ENCODE assay signal across 7 mouse cellular contexts in genomic region chr17:36997033-36997735, GRCm38 (mm10). TPM values are rescaled to one million over a fixed set of nuclear protein-coding genes. Genes with fewer than 3 reads are reported as not detected.
A peak's percentile ranks its signal among the peaks of the same experiment; 100 is the strongest.
DNase-seq lines count a peak whose midpoint lies in the region; ATAC-seq and TF ChIP-seq lines count a peak whose summit lies in the region.

No protein-coding gene starts in this region.

- peak; percentile 59 for DNase-seq in Muller cell, postnatal 12 days (ENCODE audit: inconsistent ontology term)
- peak; percentile 90 for DNase-seq in brain, adult 2 months (ENCODE audit: low read depth, low spot score)
- peak; percentile 77 for DNase-seq in forebrain, postnatal 0 days
- peak; percentile 92 for DNase-seq in intestine, embryonic 14.5 days (ENCODE audit: low spot score)
- DNase-seq in left cerebral cortex, adult 2 months (ENCODE audit: extremely low spot score in 1 of 2, low spot score in 2 of 2): peak; percentile 64 to 80

- H3K27ac ChIP-seq in forebrain, postnatal 0 days (ENCODE audit: low read depth, low read length): no peak overlapping the region
- no peak overlapping the region for H3K27ac ChIP-seq in intestine, embryonic 14.5 days (ENCODE audit: low read depth)
- no peak overlapping the region for H3K27ac ChIP-seq in left cerebral cortex, adult 2 months
- no peak overlapping the region for H3K27ac ChIP-seq in midbrain, embryonic 16.5 days (ENCODE audit: low read length)
- H3K27ac ChIP-seq in stomach, embryonic 16.5 days (ENCODE audit: low read length): no peak overlapping the region

- H3K36me3 ChIP-seq in forebrain, postnatal 0 days (ENCODE audit: insufficient read depth): no peaks in the 10 kb centered on the region
- no peaks in the 10 kb centered on the region for H3K36me3 ChIP-seq in intestine, embryonic 14.5 days (ENCODE audit: control insufficient read depth, insufficient read depth, low read length)
- no peaks in the 10 kb centered on the region for H3K36me3 ChIP-seq in midbrain, embryonic 16.5 days (ENCODE audit: control insufficient read depth, insufficient read depth, low read length)
- H3K36me3 ChIP-seq in stomach, embryonic 16.5 days (ENCODE audit: control insufficient read depth, insufficient read depth, low read length): no peaks in the 10 kb centered on the region

- peak; percentile 59 for ATAC-seq in forebrain, postnatal 0 days
- no peak; the same call in 1 of the 2 replicates for ATAC-seq in intestine, embryonic 14.5 days (replicated peaks; ENCODE audit: low FRiP score, low TSS enrichment, low read depth)
- 0 out of 2 replicates have a peak, but pooled peaks have one; percentile 21 for ATAC-seq in midbrain, embryonic 16.5 days
- ATAC-seq in stomach, embryonic 16.5 days (ENCODE audit: insufficient read depth, low FRiP score): 0 out of 2 replicates have a peak, but pooled peaks have one; percentile 47

- 29% methylated on average over 7 of the region's 7 CpGs for WGBS in forebrain, postnatal 0 days
- WGBS in intestine, embryonic 14.5 days: 25% methylated on average over 7 of the region's 7 CpGs
- WGBS in midbrain, embryonic 16.5 days: 31% methylated on average over 7 of the region's 7 CpGs
- WGBS in stomach, embryonic 16.5 days: 24% methylated on average over 7 of the region's 7 CpGs

- H3K9me3 ChIP-seq in forebrain, postnatal 0 days (ENCODE audit: low read length): no peaks in the 10 kb centered on the region
- H3K9me3 ChIP-seq in intestine, embryonic 14.5 days (ENCODE audit: control insufficient read depth, low read length): no peaks in the 10 kb centered on the region
- no peaks in the 10 kb centered on the region for H3K9me3 ChIP-seq in midbrain, embryonic 16.5 days (replicated peaks; ENCODE audit: control insufficient read depth, low read length, poor library complexity, severe bottlenecking)
- H3K9me3 ChIP-seq in stomach, embryonic 16.5 days (replicated peaks; ENCODE audit: control insufficient read depth, low read length): no peaks in the 10 kb centered on the region

- intact Hi-C loops in left cerebral cortex, adult 2 months (cut with DNase I): loop anchor here (2.0 to 5.0 kb wide), 2 partner anchors 40 to 50 kb away; partner anchors contain the start of genes Znrd1 and Znrd1as

- H3K27me3 ChIP-seq in forebrain, postnatal 0 days (ENCODE audit: insufficient read depth, low read length): no peaks in the 10 kb centered on the region; the same call in 1 of the 2 replicates
- no peaks in the 10 kb centered on the region for H3K27me3 ChIP-seq in intestine, embryonic 14.5 days (replicated peaks; ENCODE audit: control insufficient read depth, insufficient read depth, low read length)
- H3K27me3 ChIP-seq in midbrain, embryonic 16.5 days (ENCODE audit: control insufficient read depth, insufficient read depth, low read depth, low read length): no peaks in the 10 kb centered on the region
- no peaks in the 10 kb centered on the region for H3K27me3 ChIP-seq in stomach, embryonic 16.5 days (ENCODE audit: control insufficient read depth, insufficient read depth, low read length)

- H3K4me1 ChIP-seq in forebrain, postnatal 0 days (ENCODE audit: insufficient read depth): no peaks in the 10 kb centered on the region
- H3K4me1 ChIP-seq in intestine, embryonic 14.5 days (replicated peaks; ENCODE audit: control insufficient read depth, insufficient read depth, low read length): no peaks in the 10 kb centered on the region
- peaks cover 2% of the 10 kb centered on the region; the same call in 1 of the 2 replicates for H3K4me1 ChIP-seq in midbrain, embryonic 16.5 days (ENCODE audit: control insufficient read depth, insufficient read depth, low read length)
- no peaks in the 10 kb centered on the region for H3K4me1 ChIP-seq in stomach, embryonic 16.5 days (ENCODE audit: control insufficient read depth, insufficient read depth, low read length)

- no peak overlapping the region for H3K4me2 ChIP-seq in forebrain, postnatal 0 days (ENCODE audit: low read depth)
- H3K4me2 ChIP-seq in intestine, embryonic 14.5 days (ENCODE audit: low read length): no peak overlapping the region
- H3K4me2 ChIP-seq in midbrain, embryonic 16.5 days (ENCODE audit: low read length): no peak overlapping the region
- H3K4me2 ChIP-seq in stomach, embryonic 16.5 days (ENCODE audit: low read depth, low read length): no peak overlapping the region

- no peak overlapping the region for H3K9ac ChIP-seq in forebrain, postnatal 0 days
- no peak overlapping the region for H3K9ac ChIP-seq in intestine, embryonic 14.5 days (ENCODE audit: low read length)
- no peak overlapping the region for H3K9ac ChIP-seq in midbrain, embryonic 16.5 days (ENCODE audit: low read depth, low read length)
- 0 out of 2 replicates have a peak overlapping the region, but pooled peaks have one; percentile 33 for H3K9ac ChIP-seq in stomach, embryonic 16.5 days (ENCODE audit: low read length)

- peak; percentile 78 for TF ChIP-seq CTCF in forebrain, postnatal 0 days (IDR thresholded peaks at IDR 0.05; ENCODE audit: low read depth)
- peak; percentile 83 for TF ChIP-seq CTCF in left cerebral cortex, adult 2 months (IDR thresholded peaks at IDR 0.05)

- H3K4me3 ChIP-seq in forebrain, postnatal 0 days (ENCODE audit: low read depth, low read length): no peak overlapping the region
- no peak overlapping the region for H3K4me3 ChIP-seq in intestine, embryonic 14.5 days (ENCODE audit: low read depth, low read length)
- H3K4me3 ChIP-seq in left cerebral cortex, adult 2 months: no peak overlapping the region
- no peak overlapping the region for H3K4me3 ChIP-seq in midbrain, embryonic 16.5 days (ENCODE audit: low read depth, low read length)
- no peak overlapping the region for H3K4me3 ChIP-seq in stomach, embryonic 16.5 days (replicated peaks; ENCODE audit: low read length)

RNA-seq across cellular contexts. Expression of gene Zfp57, which starts 3.8 kb away (rescaled TPM):
- 208 and 220 TPM in 2 replicates for total RNA-seq in forebrain, postnatal 0 days (2014; rRNA removed)
- polyA plus RNA-seq in forebrain, postnatal 0 days (2015; fragmentation: Nextera tagmentation; extraction: Ambion mirVana): 113 and 148 TPM in 2 replicates
- 78.3 and 85.0 TPM in 2 replicates for polyA plus RNA-seq in intestine, embryonic 14.5 days (2014; fragmentation: Nextera tagmentation; extraction: Ambion mirVana)
- total RNA-seq in left cerebral cortex, adult 2 months (2021): 10 to 100 TPM; 16.7 to 17.8 TPM
- polyA plus RNA-seq in midbrain, embryonic 16.5 days (2015; fragmentation: Nextera tagmentation; extraction: Ambion mirVana): 280 and 312 TPM in 2 replicates
- polyA plus RNA-seq in stomach, embryonic 16.5 days (2015; fragmentation: Nextera tagmentation; extraction: Ambion mirVana): 40.9 and 50.3 TPM in 2 replicates

RNA-seq across cellular contexts. Expression of gene H2-M5, which starts 7.8 kb away (rescaled TPM):
- total RNA-seq in forebrain, postnatal 0 days (2014; rRNA removed): 3.5 and 4.2 TPM in 2 replicates
- polyA plus RNA-seq in forebrain, postnatal 0 days (2015; fragmentation: Nextera tagmentation; extraction: Ambion mirVana): 0.52 and 1.5 TPM in 2 replicates
- polyA plus RNA-seq in intestine, embryonic 14.5 days (2014; fragmentation: Nextera tagmentation; extraction: Ambion mirVana): 0.16 and 0.51 TPM in 2 replicates
- total RNA-seq in left cerebral cortex, adult 2 months (2021): under 1 TPM; 0.61 to 0.75 TPM
- polyA plus RNA-seq in midbrain, embryonic 16.5 days (2015; fragmentation: Nextera tagmentation; extraction: Ambion mirVana): 2.9 and 3.4 TPM in 2 replicates
- polyA plus RNA-seq in stomach, embryonic 16.5 days (2015; fragmentation: Nextera tagmentation; extraction: Ambion mirVana): 0.35 and 0.43 TPM in 2 replicates

RNA-seq across cellular contexts. Expression of gene 2410137M14Rik, which starts 16.1 kb away (rescaled TPM):
- 0.38 TPM in 1 of 2 replicates, not detected in the other for total RNA-seq in forebrain, postnatal 0 days (2014; rRNA removed)
- 0.36 TPM in 1 of 2 replicates, not detected in the other for polyA plus RNA-seq in forebrain, postnatal 0 days (2015; fragmentation: Nextera tagmentation; extraction: Ambion mirVana)
- not detected in 2 replicates for polyA plus RNA-seq in intestine, embryonic 14.5 days (2014; fragmentation: Nextera tagmentation; extraction: Ambion mirVana)
- not detected for total RNA-seq in left cerebral cortex, adult 2 months (2021)
- polyA plus RNA-seq in midbrain, embryonic 16.5 days (2015; fragmentation: Nextera tagmentation; extraction: Ambion mirVana): 0.42 and 0.44 TPM in 2 replicates
- polyA plus RNA-seq in stomach, embryonic 16.5 days (2015; fragmentation: Nextera tagmentation; extraction: Ambion mirVana): not detected in 2 replicates

RNA-seq across cellular contexts. Expression of gene Mog, which starts 26.0 kb away (rescaled TPM):
- total RNA-seq in forebrain, postnatal 0 days (2014; rRNA removed): not detected in 2 replicates
- 0.53 and 1.1 TPM in 2 replicates for polyA plus RNA-seq in forebrain, postnatal 0 days (2015; fragmentation: Nextera tagmentation; extraction: Ambion mirVana)
- 0.14 and 0.24 TPM in 2 replicates for polyA plus RNA-seq in intestine, embryonic 14.5 days (2014; fragmentation: Nextera tagmentation; extraction: Ambion mirVana)
- total RNA-seq in left cerebral cortex, adult 2 months (2021): 10 to 100 TPM; 29.1 to 29.2 TPM
- polyA plus RNA-seq in midbrain, embryonic 16.5 days (2015; fragmentation: Nextera tagmentation; extraction: Ambion mirVana): 2.0 and 3.2 TPM in 2 replicates
- 0.21 TPM in 1 of 2 replicates, not detected in the other for polyA plus RNA-seq in stomach, embryonic 16.5 days (2015; fragmentation: Nextera tagmentation; extraction: Ambion mirVana)

RNA-seq across cellular contexts. Expression of gene Znrd1as, which starts 38.8 kb away (rescaled TPM):
- 2.0 and 3.4 TPM in 2 replicates for total RNA-seq in forebrain, postnatal 0 days (2014; rRNA removed)
- 2.6 and 3.7 TPM in 2 replicates for polyA plus RNA-seq in forebrain, postnatal 0 days (2015; fragmentation: Nextera tagmentation; extraction: Ambion mirVana)
- 4.9 and 6.6 TPM in 2 replicates for polyA plus RNA-seq in intestine, embryonic 14.5 days (2014; fragmentation: Nextera tagmentation; extraction: Ambion mirVana)
- total RNA-seq in left cerebral cortex, adult 2 months (2021): 1 to 10 TPM; 5.3 to 6.2 TPM
- 4.7 and 6.5 TPM in 2 replicates for polyA plus RNA-seq in midbrain, embryonic 16.5 days (2015; fragmentation: Nextera tagmentation; extraction: Ambion mirVana)
- 4.2 and 5.6 TPM in 2 replicates for polyA plus RNA-seq in stomach, embryonic 16.5 days (2015; fragmentation: Nextera tagmentation; extraction: Ambion mirVana)
